Mouse (Mus musculus) hematopoietic stem cell, adult 5-6 weeks (primary cell): ENCODE results near the gene Mn1. TPM values are rescaled to one million over a fixed set of nuclear protein-coding genes. Genes with fewer than 3 reads are reported as not detected.
A peak's percentile ranks its signal among the peaks of the same experiment; 100 is the strongest.

Source experiments
- ATAC-seq, 2 experiments: fragments of 125-278 bp in 1 of 2; replicated peaks in 1 of 2; 2 replicates each; pipeline ENCODE4 v1.8.0; 2016 to 2017; ENCODE audit warnings: inconsistent platforms in 2 of 2, mild to moderate bottlenecking in 2 of 2, moderate number of reproducible peaks in 2 of 2, low read depth in 1 of 2, moderate TSS enrichment in 1 of 2; ENCODE audit not compliant: low FRiP score in 2 of 2, poor library complexity in 2 of 2, severe bottlenecking in 2 of 2, insufficient read depth in 1 of 2, low TSS enrichment in 1 of 2
- total RNA-seq: library from RNA; stranded (forward); fragments of 172-1452, 232-1000 nt; gene quantifications from 2 replicates; pipeline ENCODE4 v1.2.3, GENCODE M21; 2017

Gene Mn1
- total RNA-seq, 1 experiment from 2014 or later: 4.6 TPM

DNA sequence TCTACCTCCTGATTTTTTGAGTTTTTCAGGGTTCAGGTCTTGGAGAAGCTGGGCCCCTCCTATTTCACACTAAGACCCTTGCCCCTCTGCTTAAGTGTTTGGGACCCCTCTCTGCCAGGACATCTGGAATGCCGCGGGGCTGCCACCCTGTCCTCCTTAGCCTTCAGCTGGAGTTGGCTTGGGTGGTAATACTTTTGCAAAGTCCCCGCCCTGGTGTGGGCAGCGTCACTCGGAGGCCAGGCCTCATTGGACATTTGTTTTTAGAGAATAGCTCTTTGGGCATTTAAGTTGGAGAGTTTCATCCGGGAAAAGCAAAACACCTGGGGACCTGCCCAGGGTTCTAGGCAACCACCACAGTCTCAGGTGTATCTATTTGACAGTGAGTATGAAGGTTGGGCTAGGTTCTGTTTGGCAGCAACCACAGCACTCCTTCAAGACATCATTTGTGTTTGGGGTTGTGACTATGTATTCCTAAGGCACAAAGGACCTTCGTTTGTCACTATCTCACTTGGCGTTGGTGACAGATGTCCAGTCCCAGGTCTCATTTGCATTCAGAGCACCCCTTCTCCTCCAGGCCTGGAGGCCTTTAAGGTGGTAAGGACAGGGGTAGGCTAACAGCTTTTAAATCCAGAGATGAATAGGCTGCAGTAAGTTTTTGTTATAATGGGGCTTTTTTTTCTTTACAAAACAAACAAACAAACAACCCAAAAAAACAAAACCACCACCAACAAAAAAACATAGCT, 5.1 kb downstream of the Mn1 start:
- no peak for ATAC-seq

DNA sequence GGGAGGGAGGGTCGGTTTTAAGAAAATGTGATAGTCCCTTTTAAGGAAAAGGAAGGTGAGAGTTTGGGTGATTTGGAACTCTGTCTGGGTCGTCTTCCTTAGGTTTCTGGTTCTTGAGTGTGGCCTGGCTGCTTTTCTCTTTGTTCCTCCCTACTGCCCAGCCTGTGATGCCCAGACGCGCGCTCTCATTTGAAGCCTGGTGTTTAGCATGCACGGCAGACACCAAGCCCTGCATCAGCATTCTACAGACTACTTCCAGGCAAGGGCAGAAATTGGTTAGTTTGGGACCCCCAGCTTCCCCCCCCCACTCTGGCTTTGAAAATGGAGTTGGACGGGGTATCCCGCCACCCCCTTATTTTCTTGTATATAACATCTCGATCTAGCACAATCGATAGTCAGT, 5.8 kb downstream of the Mn1 start:
- no peak for ATAC-seq

- ATAC-seq: no peak
These were observed 6.5 kb downstream of the Mn1 start for GRCm38 (mm10) chr5:111423616-111424015.

- ATAC-seq: no peak
These were observed 8.7 kb downstream of the Mn1 start for GRCm38 (mm10) chr5:111425813-111426212.

DNA sequence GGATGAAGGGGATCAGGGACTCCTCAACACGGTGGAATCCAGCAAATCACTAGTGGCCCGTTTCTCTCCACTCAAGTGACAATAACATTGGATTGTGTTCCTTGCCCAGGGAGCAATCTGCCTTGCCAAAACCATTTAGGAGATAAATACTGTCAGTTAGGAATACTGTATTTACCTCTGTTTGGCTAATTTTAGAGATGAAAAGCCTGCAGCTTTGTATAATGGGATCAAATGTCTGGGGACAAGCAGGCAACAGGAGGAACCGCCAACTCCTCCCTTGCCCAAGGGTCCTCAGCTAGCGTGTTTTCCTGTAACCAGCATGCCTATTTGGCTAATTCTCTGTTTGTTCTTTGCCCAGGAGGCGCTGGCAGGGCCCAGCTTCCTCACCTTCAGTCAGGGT, 9.1 kb downstream of the Mn1 start:
- no peak for ATAC-seq

DNA sequence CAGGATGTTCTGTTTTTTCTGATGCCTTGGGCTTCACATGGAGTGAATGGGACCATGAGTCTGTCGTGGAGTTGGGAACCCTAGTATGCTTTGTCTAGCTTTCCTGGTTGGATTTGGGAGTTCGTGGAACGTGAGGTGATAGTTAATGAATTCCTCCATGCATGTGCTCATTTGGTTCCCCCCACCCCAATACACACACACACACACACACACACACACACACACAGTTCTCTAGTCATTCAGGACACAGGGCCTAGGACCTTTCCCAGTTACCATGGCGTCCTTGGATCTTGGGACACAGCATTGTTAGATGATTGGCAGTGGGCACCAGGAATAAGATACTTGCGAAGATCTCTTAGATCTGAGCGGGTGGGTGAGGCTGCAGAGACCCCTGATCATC, 11.7 kb downstream of the Mn1 start:
- ATAC-seq: no peak

DNA sequence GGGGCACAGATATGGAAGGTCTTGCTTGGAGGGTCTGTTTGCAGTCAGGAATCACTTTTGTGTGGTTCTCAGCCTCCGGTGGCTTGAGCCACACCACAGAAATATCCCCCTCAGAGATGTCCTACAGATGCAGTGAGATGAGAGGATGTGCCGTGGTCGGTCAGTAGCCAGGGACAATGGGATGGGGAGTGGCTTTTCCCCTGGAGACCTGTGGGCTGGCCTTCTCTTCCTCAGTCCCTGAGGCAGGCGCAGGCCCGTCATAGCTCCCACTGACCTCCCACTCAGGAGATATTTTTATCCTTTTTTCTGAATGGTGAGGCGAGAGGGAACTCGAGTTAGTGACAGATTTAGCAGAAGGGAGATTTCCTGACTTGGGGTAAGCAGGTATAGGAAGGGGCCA, 12.6 kb downstream of the Mn1 start:
- ATAC-seq: no peak

- no peak for ATAC-seq
These were observed 14.0 kb downstream of the Mn1 start for GRCm38 (mm10) chr5:111431007-111431730.

GRCm38 (mm10) chr5:111432842-111433241, 15.7 kb downstream of the Mn1 start:
- ATAC-seq: peak in 1 of 2 experiments; percentile 34; a peak in 2 of 4 replicates

- no peak for ATAC-seq
These were observed 17.2 kb downstream of the Mn1 start for GRCm38 (mm10) chr5:111434342-111434842.

DNA sequence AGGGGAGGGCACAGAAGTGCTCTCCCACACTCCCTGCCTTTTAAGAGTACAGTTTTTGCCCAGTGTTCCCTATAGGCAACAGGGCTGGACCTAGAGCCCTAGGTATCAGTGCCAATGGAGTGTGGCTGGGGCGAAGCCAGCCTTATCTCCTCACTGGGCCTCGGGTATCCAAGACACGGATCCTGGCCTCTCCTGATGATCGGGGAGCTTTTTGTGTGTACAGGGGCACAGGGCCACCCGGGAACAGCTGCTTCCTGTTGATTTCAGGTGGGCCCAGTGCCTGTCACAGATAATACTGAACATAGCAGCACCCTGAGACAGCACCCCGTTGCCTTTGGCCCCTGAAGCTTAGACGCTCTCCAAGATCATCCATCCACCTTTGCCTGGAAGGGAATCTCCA, 19.1 kb downstream of the Mn1 start:
- ATAC-seq: peak in 1 of 2 experiments; percentile 23; a peak in 1 of 4 replicates

GRCm38 (mm10) chr5:111437205-111437604, 20.0 kb downstream of the Mn1 start:
- no peak for ATAC-seq

- ATAC-seq: no peak
These were observed 21.2 kb downstream of the Mn1 start for GRCm38 (mm10) chr5:111438336-111438735.

- ATAC-seq: no peak
These were observed 21.7 kb downstream of the Mn1 start for GRCm38 (mm10) chr5:111438821-111439220.

- ATAC-seq: no peak
These were observed 23.1 kb downstream of the Mn1 start for GRCm38 (mm10) chr5:111440264-111440663.

DNA sequence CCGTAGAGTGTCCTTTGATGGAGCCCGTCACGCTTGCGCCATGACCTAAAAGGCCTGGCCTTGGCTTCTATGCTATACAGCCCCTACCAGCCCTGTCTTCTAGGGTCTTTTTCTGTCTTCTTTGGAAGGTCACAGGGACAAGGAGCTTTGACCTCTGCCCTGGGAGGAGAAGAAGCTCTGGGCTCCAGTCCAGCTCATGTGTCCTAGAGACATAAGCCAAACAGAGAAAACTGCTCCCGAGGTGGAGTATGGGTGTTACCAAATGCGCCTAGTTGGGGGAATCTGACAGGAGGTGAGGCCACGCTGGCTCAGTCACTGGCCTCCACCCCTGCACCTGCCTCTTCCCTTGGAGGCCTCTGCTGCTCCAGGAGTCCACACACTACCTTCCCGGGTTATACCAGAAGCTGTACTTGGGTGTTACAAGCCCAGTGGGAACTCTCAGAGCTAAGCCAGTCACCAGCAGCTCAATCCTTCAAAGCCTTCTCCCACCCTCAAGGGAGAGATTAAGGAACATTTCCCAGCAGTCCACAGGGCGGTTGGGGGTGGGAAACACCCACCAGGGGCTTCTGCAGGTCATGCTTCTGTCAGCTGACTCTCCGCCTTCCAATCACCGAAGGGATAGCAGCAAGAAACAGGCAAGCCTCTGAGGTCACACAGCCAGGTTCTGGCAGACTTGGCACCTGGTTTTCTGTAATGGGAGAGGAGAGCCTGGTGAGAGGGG, 25.1 kb downstream of the Mn1 start:
- ATAC-seq: no peak

GRCm38 (mm10) chr5:111443636-111444035, 26.5 kb downstream of the Mn1 start:
- no peak for ATAC-seq

GRCm38 (mm10) chr5:111444361-111444760, 27.2 kb downstream of the Mn1 start:
- no peak for ATAC-seq
